ENCODE assay signal across 17 mouse cellular contexts in the genomic region with DNA sequence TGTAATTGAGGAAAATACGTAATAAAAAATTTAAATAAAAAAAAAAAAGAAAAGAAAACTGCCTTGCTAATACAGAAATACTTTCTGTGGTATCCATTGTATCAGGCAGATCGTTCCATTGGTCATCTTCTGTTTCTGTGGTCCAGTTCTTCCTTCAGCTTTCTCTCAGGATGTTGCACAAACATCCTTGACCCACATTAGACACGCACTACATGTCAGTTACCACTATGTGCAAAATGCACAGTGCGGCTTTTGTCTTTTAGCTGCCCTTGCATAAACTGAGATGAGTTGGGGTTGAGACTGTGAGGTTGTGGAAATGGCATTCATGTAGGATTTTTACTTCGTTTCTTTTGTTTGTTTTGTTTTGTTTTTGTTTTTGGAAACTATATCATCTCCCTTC.
"Had no signal": no experiment of that assay in that cellular context is flagged by ENCODE, and none has a peak within 500 bp of the region (broad histone marks: within the 10 kb centered on the region; RNA-seq: fewer than 3 reads in every experiment).

No protein-coding gene starts in this region.

- DNase-seq: left cerebral cortex, postnatal 4 days; liver; liver, embryonic 13.5 days; liver, postnatal 0 days; lung, adult 18-20 months; lung, adult 2 months; lung, embryonic 14.5 days; lung, postnatal 10 days; lung, postnatal 14 days; lung, postnatal 36 days; lung, postnatal 4 days; midbrain, embryonic 14.5 days had no signal

- ATAC-seq: liver, embryonic 12.5 days; liver, postnatal 0 days; lung, postnatal 0 days; midbrain, embryonic 13.5 days; midbrain, embryonic 15.5 days; midbrain, embryonic 16.5 days had no signal
